Mouse (Mus musculus): Measurements from ENCODE around the gene Olfr1264.

The Olfr1264 gene

DNA sequence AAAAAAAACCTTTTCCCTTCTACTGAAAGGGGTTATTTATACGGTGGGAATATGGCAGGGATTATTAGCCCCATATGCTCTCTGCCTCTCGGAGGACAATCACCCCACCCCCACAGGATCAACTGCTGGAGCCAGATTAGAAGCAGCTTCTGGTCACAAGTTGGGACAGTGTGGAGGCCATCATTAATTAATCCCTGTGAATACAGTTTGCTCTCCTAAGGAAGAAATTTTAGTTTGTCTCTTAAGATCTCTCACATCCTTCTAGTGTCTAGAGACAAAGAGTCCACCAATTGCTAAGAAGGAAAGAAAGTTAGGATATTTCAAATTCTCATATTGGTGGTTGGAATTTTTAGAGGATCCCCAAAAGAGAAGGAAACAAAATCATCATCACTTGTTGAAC, at the start of gene Olfr1264:
Gene Olfr1264, minus strand, starts transcription at position 101 of the 400 bp plus-strand sequence.
- DNase-seq (ENCODE audit: low spot score) = no peak

GRCm38 (mm10) chr2:90070065-90070464, 44.7 kb upstream of the Olfr1264 start:
- DNase-seq (ENCODE audit: low spot score) = no peak

- no peak for DNase-seq (ENCODE audit: low spot score)
Measured at GRCm38 (mm10) chr2:90063494-90063893, 38.1 kb upstream of the Olfr1264 start, which contains the start of gene Olfr140. Gene Olfr140, minus strand, starts transcription at chr2:90063594.

GRCm38 (mm10) chr2:90035037-90035436, 9.7 kb upstream of the Olfr1264 start, which contains the start of gene Olfr1265:
Gene Olfr1265, plus strand, starts transcription at chr2:90035337.
- DNase-seq (ENCODE audit: low spot score) = no peak

GRCm38 (mm10) chr2:90011831-90012230, 13.5 kb downstream of the Olfr1264 start, which contains the start of gene Olfr1263:
Gene Olfr1263, plus strand, starts transcription at chr2:90012131.
- DNase-seq (ENCODE audit: low spot score) = no peak

DNA sequence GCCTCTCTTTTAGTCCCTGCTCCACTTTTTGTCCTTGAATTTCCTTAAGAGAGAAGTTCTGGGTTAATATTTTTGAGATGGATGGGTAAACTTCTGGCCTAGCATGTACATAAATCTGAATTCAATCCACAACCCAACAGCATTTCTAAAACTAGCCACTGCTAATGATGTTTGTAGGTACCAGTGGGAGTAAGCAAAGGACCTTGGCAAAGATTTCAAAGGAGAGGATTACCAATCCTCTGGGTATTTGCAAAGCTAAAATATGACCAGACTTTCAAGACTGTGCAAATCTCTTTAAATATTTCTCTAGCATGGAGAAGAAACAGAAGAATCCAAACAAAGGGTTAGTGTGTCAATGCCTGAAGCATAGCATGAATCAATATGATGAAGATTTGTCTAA, 25.5 kb downstream of the Olfr1264 start, which contains the start of gene Olfr1262:
Gene Olfr1262, plus strand, starts transcription at position 301 of the 400 bp plus-strand sequence.
- DNase-seq (ENCODE audit: low spot score) = no peak

- DNase-seq (ENCODE audit: low spot score) = no peak
Measured at GRCm38 (mm10) chr2:89990921-89991320, 34.5 kb downstream of the Olfr1264 start, which contains the start of gene Olfr1261. Gene Olfr1261, plus strand, starts transcription at chr2:89991221.

- DNase-seq (ENCODE audit: low spot score) = no peak
Measured at GRCm38 (mm10) chr2:89977709-89978108, 47.7 kb downstream of the Olfr1264 start.

GRCm38 (mm10) chr2:89974184-89974583, 51.2 kb downstream of the Olfr1264 start, which contains the start of gene Olfr1260:
Gene Olfr1260, plus strand, starts transcription at chr2:89974340.
- DNase-seq (ENCODE audit: low spot score) = no peak

All from urinary bladder, postnatal 10 days (tissue).